Mouse (Mus musculus) kidney, adult 2 months (tissue): ENCODE measurements around the gene Eefsec.

Experiments
- CTCF ChIP-seq: fragments of 200-500 bp; conservative IDR thresholded peaks from 2 replicates; pipeline ENCODE4 v1.5.1; 2011; ENCODE audit warnings: low read depth, mild to moderate bottlenecking, control low read depth, low read length, moderate library complexity, mixed read lengths; ENCODE audit not compliant: insufficient read depth, insufficient read length
- POLR2A ChIP-seq: fragments of 200-500 bp; IDR thresholded peaks from one replicate; pipeline ENCODE4 v1.6.1; 2011; ENCODE audit warnings: low read depth, low read length, control low read depth

GRCm38 (mm10) chr6:88469878-88470277 lies 23.5 kb upstream of the Eefsec start:
- TF ChIP-seq CTCF: no peak
- TF ChIP-seq POLR2A: no peak
